Mouse (Mus musculus): ENCODE data around the gene Draxin. TPM values are rescaled to one million over a fixed set of nuclear protein-coding genes. Genes with fewer than 3 reads are reported as not detected.
A peak's percentile ranks its signal among the peaks of the same experiment; 100 is the strongest.

Gene Draxin
- total RNA-seq, 2 experiments from 2014 or later: 9.9 to 10.8 TPM

GRCm38 (mm10) chr4:148085131-148085906 is 45.2 kb downstream of the Draxin start:
- DNase-seq (ENCODE audit: low spot score in 2 of 2): no peak

GRCm38 (mm10) chr4:148084261-148084714 is 46.2 kb downstream of the Draxin start:
- no peak for DNase-seq (ENCODE audit: low spot score in 2 of 2)

- no peak for DNase-seq (ENCODE audit: low spot score in 2 of 2)
These were observed 47.2 kb downstream of the Draxin start for GRCm38 (mm10) chr4:148083176-148083899.

GRCm38 (mm10) chr4:148082257-148083044 is 48.0 kb downstream of the Draxin start:
- peak; percentile 77 to 79 for DNase-seq (ENCODE audit: low spot score in 2 of 2)

- DNase-seq (ENCODE audit: low spot score in 2 of 2): no peak
These were observed 49.3 kb downstream of the Draxin start for GRCm38 (mm10) chr4:148081201-148081600.

- no peak for DNase-seq (ENCODE audit: low spot score in 2 of 2)
These were observed 49.9 kb downstream of the Draxin start for GRCm38 (mm10) chr4:148080597-148080973.

- DNase-seq (ENCODE audit: low spot score in 2 of 2): no peak
These were observed 50.4 kb downstream of the Draxin start for GRCm38 (mm10) chr4:148079944-148080596.

GRCm38 (mm10) chr4:148079212-148079611 is 51.3 kb downstream of the Draxin start:
- DNase-seq (ENCODE audit: low spot score in 2 of 2): no peak

GRCm38 (mm10) chr4:148075881-148076280 is 54.6 kb downstream of the Draxin start:
- no peak for DNase-seq (ENCODE audit: low spot score in 2 of 2)

GRCm38 (mm10) chr4:148075259-148075658 is 55.2 kb downstream of the Draxin start:
- DNase-seq (ENCODE audit: low spot score in 2 of 2): peak; percentile 62 to 75

GRCm38 (mm10) chr4:148074521-148075189 is 55.8 kb downstream of the Draxin start:
- no peak for DNase-seq (ENCODE audit: low spot score in 2 of 2)

GRCm38 (mm10) chr4:148071508-148071907 is 59.0 kb downstream of the Draxin start:
- DNase-seq (ENCODE audit: low spot score in 2 of 2): no peak

GRCm38 (mm10) chr4:148069602-148070218 is 60.8 kb downstream of the Draxin start:
- no peak for DNase-seq (ENCODE audit: low spot score in 2 of 2)

GRCm38 (mm10) chr4:148067346-148067745 is 63.2 kb downstream of the Draxin start:
- DNase-seq (ENCODE audit: low spot score in 2 of 2): no peak

GRCm38 (mm10) chr4:148066401-148066744 is 64.1 kb downstream of the Draxin start:
- no peak for DNase-seq (ENCODE audit: low spot score in 2 of 2)

GRCm38 (mm10) chr4:148065702-148066400 is 64.6 kb downstream of the Draxin start:
- no peak for DNase-seq (ENCODE audit: low spot score in 2 of 2)

- no peak for DNase-seq (ENCODE audit: low spot score in 2 of 2)
These were observed 69.4 kb downstream of the Draxin start for GRCm38 (mm10) chr4:148061086-148061480.

GRCm38 (mm10) chr4:148060120-148061085 is 70.1 kb downstream of the Draxin start:
- DNase-seq (ENCODE audit: low spot score in 2 of 2): no peak
